In genomic region chr15:100039001-100039701, GRCm38 (mm10) we compare ENCODE assay signal across 8 mouse cellular contexts. TPM values are rescaled to one million over a fixed set of nuclear protein-coding genes. Genes with fewer than 3 reads are reported as not detected.
DNase-seq lines count a peak whose midpoint lies in the region; ATAC-seq and TF ChIP-seq lines count a peak whose summit lies in the region.

No protein-coding gene starts in this region.

- peak overlapping the region; percentile 99 for H3K27ac ChIP-seq in embryonic facial prominence, embryonic 10.5 days (replicated peaks)
- H3K27ac ChIP-seq in heart, embryonic 11.5 days (ENCODE audit: low read depth, low read length) = peak overlapping the region; percentile 93
- peak overlapping the region; percentile 95 for H3K27ac ChIP-seq in kidney, embryonic 14.5 days (ENCODE audit: low read depth, low read length)
- H3K27ac ChIP-seq in liver, embryonic 13.5 days = peak overlapping the region; percentile 77
- H3K27ac ChIP-seq in testis, adult 2 months (ENCODE audit: control insufficient read depth, insufficient read depth, low read depth, low read length) = peak overlapping the region; percentile 77

- H3K4me1 ChIP-seq in embryonic facial prominence, embryonic 10.5 days = peaks cover 27% of the 10 kb centered on the region
- H3K4me1 ChIP-seq in heart, embryonic 11.5 days (ENCODE audit: control insufficient read depth, insufficient read depth, low read length) = peaks cover 22% of the 10 kb centered on the region
- peaks cover 24% of the 10 kb centered on the region for H3K4me1 ChIP-seq in kidney, embryonic 14.5 days (ENCODE audit: control insufficient read depth, insufficient read depth, low read length)
- peaks cover 34% of the 10 kb centered on the region for H3K4me1 ChIP-seq in liver, embryonic 13.5 days (replicated peaks)
- H3K4me1 ChIP-seq in testis, adult 2 months (ENCODE audit: control insufficient read depth, insufficient read depth, low read length) = peaks cover 5% of the 10 kb centered on the region

- H3K4me2 ChIP-seq in heart, embryonic 11.5 days = peak overlapping the region; percentile 87
- peak overlapping the region; percentile 87 for H3K4me2 ChIP-seq in kidney, embryonic 14.5 days (replicated peaks; ENCODE audit: low read depth, low read length)
- peak overlapping the region; percentile 97 for H3K4me2 ChIP-seq in liver, embryonic 13.5 days

- H3K79me2 ChIP-seq in C2C12 (ENCODE audit: control insufficient read depth, insufficient read depth) = peaks cover 53% of the 10 kb centered on the region

- no peaks in the 10 kb centered on the region for H3K36me3 ChIP-seq in C2C12 (ENCODE audit: control insufficient read depth, insufficient read depth)
- peaks cover 12% of the 10 kb centered on the region; the same call in 1 of the 2 replicates for H3K36me3 ChIP-seq in embryonic facial prominence, embryonic 10.5 days (replicated peaks)
- H3K36me3 ChIP-seq in heart, embryonic 11.5 days (ENCODE audit: control insufficient read depth, insufficient read depth, low read length) = no peaks in the 10 kb centered on the region
- no peaks in the 10 kb centered on the region for H3K36me3 ChIP-seq in kidney, embryonic 14.5 days (ENCODE audit: control insufficient read depth, insufficient read depth, low read length)
- no peaks in the 10 kb centered on the region for H3K36me3 ChIP-seq in liver, embryonic 13.5 days
- no peaks in the 10 kb centered on the region for H3K36me3 ChIP-seq in testis, adult 2 months (ENCODE audit: control insufficient read depth, insufficient read depth, low read length)

- ATAC-seq in heart, embryonic 11.5 days (replicated peaks; ENCODE audit: insufficient number of reproducible peaks, low FRiP score, low TSS enrichment) = 0 out of 2 replicates have a peak, but pooled peaks have one; percentile 7
- ATAC-seq in kidney, embryonic 14.5 days (ENCODE audit: low FRiP score, low TSS enrichment) = peak; percentile 71
- peak; percentile 40; the same call in 1 of the 2 replicates for ATAC-seq in liver, embryonic 13.5 days (ENCODE audit: low read depth)

- TF ChIP-seq CTCF in C2C12 (IDR thresholded peaks at IDR 0.05; ENCODE audit: control insufficient read depth, insufficient read depth, insufficient read length) = no peak
- TF ChIP-seq CTCF in testis, adult 2 months (IDR thresholded peaks at IDR 0.05; ENCODE audit: control insufficient read depth, insufficient read depth, insufficient replicate concordance, low read depth, low read length) = no peak

- peak overlapping the region; percentile 68 for H3K4me3 ChIP-seq in C2C12 (ENCODE audit: insufficient read depth, poor library complexity, severe bottlenecking)
- peak overlapping the region; percentile 94 for H3K4me3 ChIP-seq in embryonic facial prominence, embryonic 10.5 days
- peak overlapping the region; percentile 82 for H3K4me3 ChIP-seq in heart, embryonic 11.5 days (ENCODE audit: low read depth, low read length)
- peak overlapping the region; percentile 76 for H3K4me3 ChIP-seq in kidney, embryonic 14.5 days (ENCODE audit: low read length)
- peak overlapping the region; percentile 83 for H3K4me3 ChIP-seq in liver, embryonic 13.5 days (replicated peaks)
- H3K4me3 ChIP-seq in testis, adult 2 months (ENCODE audit: control insufficient read depth, low read depth, low read length) = peak overlapping the region; percentile 87

- TF ChIP-seq POLR2A in testis, adult 2 months (IDR thresholded peaks at IDR 0.05; ENCODE audit: control insufficient read depth, low read depth, low read length) = no peak

- peak overlapping the region; percentile 93 for H3K9ac ChIP-seq in heart, embryonic 11.5 days (ENCODE audit: low read depth, low read length)
- H3K9ac ChIP-seq in kidney, embryonic 14.5 days (ENCODE audit: low read depth, low read length) = peak overlapping the region; percentile 94
- peak overlapping the region; percentile 91 for H3K9ac ChIP-seq in liver, embryonic 13.5 days

- no peaks in the 10 kb centered on the region for H3K9me3 ChIP-seq in embryonic facial prominence, embryonic 10.5 days
- H3K9me3 ChIP-seq in heart, embryonic 11.5 days (replicated peaks; ENCODE audit: control insufficient read depth, low read length) = no peaks in the 10 kb centered on the region
- H3K9me3 ChIP-seq in kidney, embryonic 14.5 days (ENCODE audit: control insufficient read depth, low read length) = no peaks in the 10 kb centered on the region
- no peaks in the 10 kb centered on the region for H3K9me3 ChIP-seq in liver, embryonic 13.5 days (replicated peaks)

- DNase-seq in adrenal gland, adult 2 months = peak; percentile 79
- DNase-seq in embryonic facial prominence, embryonic 10.5 days (ENCODE audit: low spot score) = peak; percentile 82
- peak; percentile 20 for DNase-seq in liver, embryonic 13.5 days
- peak; percentile 75 for DNase-seq in naive thymus-derived CD4-positive, alpha-beta T cell, adult 2 months (ENCODE audit: low read depth)

- peaks cover 14% of the 10 kb centered on the region for H3K79me3 ChIP-seq in C2C12 (ENCODE audit: low read depth)

- H3ac ChIP-seq in C2C12 (ENCODE audit: control insufficient read depth, insufficient read length, low read depth) = peak overlapping the region; percentile 90

- H3K27me3 ChIP-seq in C2C12 (ENCODE audit: control insufficient read depth, insufficient read depth, insufficient read length) = no peaks in the 10 kb centered on the region
- H3K27me3 ChIP-seq in embryonic facial prominence, embryonic 10.5 days (replicated peaks; ENCODE audit: low read depth, poor library complexity, severe bottlenecking) = peaks cover 8% of the 10 kb centered on the region
- no peaks in the 10 kb centered on the region for H3K27me3 ChIP-seq in heart, embryonic 11.5 days (ENCODE audit: control insufficient read depth, insufficient read depth, low read length)
- no peaks in the 10 kb centered on the region for H3K27me3 ChIP-seq in kidney, embryonic 14.5 days (ENCODE audit: control insufficient read depth, insufficient read depth, low read length)
- peaks cover 36% of the 10 kb centered on the region for H3K27me3 ChIP-seq in liver, embryonic 13.5 days
- no peaks in the 10 kb centered on the region for H3K27me3 ChIP-seq in testis, adult 2 months (ENCODE audit: control insufficient read depth, insufficient read depth, low read length)

- under 1% methylated on average over 36 of the region's 36 CpGs for WGBS in embryonic facial prominence, embryonic 10.5 days
- under 1% methylated on average over 33 of the region's 36 CpGs for WGBS in heart, embryonic 11.5 days (ENCODE audit: insufficient replicate concordance)
- under 1% methylated on average over 34 of the region's 36 CpGs for WGBS in kidney, embryonic 14.5 days
- WGBS in liver, embryonic 13.5 days (ENCODE audit: insufficient replicate concordance) = under 1% methylated on average over 34 of the region's 36 CpGs

TF ChIP-seq in C2C12, 6 proteins besides CTCF, POLR2A, EP300 and RAD21:
- no peak for TF ChIP-seq CEBPB (IDR thresholded peaks at IDR 0.05; ENCODE audit: low read depth)
- TF ChIP-seq USF1 (IDR thresholded peaks at IDR 0.05; ENCODE audit: low read depth) = no peak
- no peak for TF ChIP-seq MYOG (IDR thresholded peaks at IDR 0.05; ENCODE audit: control insufficient read depth, extremely low read depth, insufficient read length)
- no peak for TF ChIP-seq FOSL1 (IDR thresholded peaks at IDR 0.05; ENCODE audit: insufficient read depth, low read length, poor library complexity, severe bottlenecking)
- no peak for TF ChIP-seq MYOD1 (IDR thresholded peaks at IDR 0.05; ENCODE audit: control insufficient read depth, insufficient read length, low read depth)
- no peak for TF ChIP-seq MAX (IDR thresholded peaks at IDR 0.05)

RNA-seq across cellular contexts. Expression of gene Dip2b, which starts 0.7 kb away (rescaled TPM):
- 7.4 TPM for polyA plus RNA-seq in C2C12 (2012; fragmentation: generic; extraction: Trizol)
- 10 to 100 TPM; 13.8 to 14.6 TPM for total RNA-seq in adrenal gland, adult 2 months (2021)
- polyA plus RNA-seq in adrenal gland, adult 2 months (2012; rRNA removed) = 3.4 and 4.7 TPM in 2 replicates
- polyA plus RNA-seq in embryonic facial prominence, embryonic 10.5 days (2016; fragmentation: Nextera tagmentation; extraction: Ambion mirVana) = 16.2 and 16.9 TPM in 2 replicates
- 16.6 and 17.6 TPM in 2 replicates for polyA plus RNA-seq in heart, embryonic 11.5 days (2014; fragmentation: Nextera tagmentation; extraction: Ambion mirVana)
- 15.2 and 20.7 TPM in 2 replicates for polyA plus RNA-seq in kidney, embryonic 14.5 days (2014; fragmentation: Nextera tagmentation; extraction: Ambion mirVana)
- polyA plus RNA-seq in liver, embryonic 13.5 days (2015; fragmentation: Nextera tagmentation; extraction: Ambion mirVana) = 2.1 and 2.2 TPM in 2 replicates
- polyA plus RNA-seq in testis, adult 2 months (2012; rRNA removed) = 20.3 and 20.7 TPM in 2 replicates

Comparison
In these comparisons a context has a peak if more than half of its experiments do, and no peak if none do; other contexts are left out.
1. Peak in every context shown above with its lines: DNase-seq, ATAC-seq, H3K4me3 ChIP-seq and H3K27ac ChIP-seq.
2. DNase-seq: peak in every context shown above with its lines; median percentile 82 in embryonic facial prominence, embryonic 10.5 days; 79 in adrenal gland, adult 2 months; 75 in naive thymus-derived CD4-positive, alpha-beta T cell, adult 2 months; 20 in liver, embryonic 13.5 days.
3. ATAC-seq: peak in every context shown above with its lines; median percentile 71 in kidney, embryonic 14.5 days; 40 in liver, embryonic 13.5 days; 7 in heart, embryonic 11.5 days.